Comparison of ENCODE assay signal across 7 mouse cellular contexts in the genomic region with DNA sequence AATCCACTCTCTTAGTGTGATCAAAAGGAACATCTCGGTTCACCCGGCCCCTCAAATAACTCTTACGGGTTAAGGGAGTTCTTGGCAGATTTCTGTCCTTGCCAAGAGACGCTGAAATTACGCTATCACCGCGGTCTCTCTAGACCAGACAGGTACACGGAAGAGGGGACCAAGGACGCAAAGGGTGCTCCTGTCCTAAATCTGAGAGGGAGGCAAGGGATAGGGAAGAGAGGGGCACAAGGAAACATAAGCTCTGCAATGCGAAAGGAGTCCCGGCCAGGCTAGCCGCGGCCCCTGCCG. TPM values are rescaled to one million over a fixed set of nuclear protein-coding genes. Genes with fewer than 3 reads are reported as not detected.
A peak's percentile ranks its signal among the peaks of the same experiment; 100 is the strongest.
DNase-seq lines count a peak whose midpoint lies in the region; ATAC-seq lines count a peak whose summit lies in the region.

No protein-coding gene starts in this region.

- H3K9ac ChIP-seq in forebrain, embryonic 16.5 days (replicated peaks; ENCODE audit: low read depth, low read length): peak overlapping the region; percentile 60
- H3K9ac ChIP-seq in liver, embryonic 11.5 days (ENCODE audit: low read depth, low read length): no peak overlapping the region

- H3K27ac ChIP-seq in forebrain, embryonic 16.5 days (ENCODE audit: low read length): no peak overlapping the region
- H3K27ac ChIP-seq in liver, embryonic 11.5 days (ENCODE audit: low read depth, low read length): no peak overlapping the region

- H3K4me1 ChIP-seq in forebrain, embryonic 16.5 days (replicated peaks; ENCODE audit: control insufficient read depth, insufficient read depth, low read length): peaks cover 20% of the 10 kb centered on the region
- no peaks in the 10 kb centered on the region for H3K4me1 ChIP-seq in liver, embryonic 11.5 days (replicated peaks; ENCODE audit: control insufficient read depth, insufficient read depth, low read length)

- peaks cover 16% of the 10 kb centered on the region for H3K27me3 ChIP-seq in forebrain, embryonic 16.5 days (replicated peaks; ENCODE audit: control insufficient read depth, insufficient read depth, low read length)
- H3K27me3 ChIP-seq in liver, embryonic 11.5 days (replicated peaks; ENCODE audit: control insufficient read depth, insufficient read depth, low read length): peaks cover 46% of the 10 kb centered on the region

- H3K4me3 ChIP-seq in forebrain, embryonic 16.5 days (replicated peaks; ENCODE audit: low read length): peak overlapping the region; percentile 60
- H3K4me3 ChIP-seq in liver, embryonic 11.5 days (ENCODE audit: low read depth, low read length): peak overlapping the region; percentile 54

- under 1% methylated on average over 14 of the region's 14 CpGs for WGBS in forebrain, embryonic 16.5 days
- 4% methylated on average over 14 of the region's 14 CpGs for WGBS in liver, embryonic 11.5 days

- no peaks in the 10 kb centered on the region for H3K9me3 ChIP-seq in forebrain, embryonic 16.5 days (ENCODE audit: control insufficient read depth, low read length)
- H3K9me3 ChIP-seq in liver, embryonic 11.5 days (ENCODE audit: control insufficient read depth, low read length): no peaks in the 10 kb centered on the region

- H3K36me3 ChIP-seq in forebrain, embryonic 16.5 days (ENCODE audit: control insufficient read depth, insufficient read depth): no peaks in the 10 kb centered on the region
- no peaks in the 10 kb centered on the region for H3K36me3 ChIP-seq in liver, embryonic 11.5 days (ENCODE audit: control insufficient read depth, insufficient read depth, low read length)

- peak; percentile 43 for ATAC-seq in forebrain, embryonic 16.5 days
- ATAC-seq in liver, embryonic 11.5 days (replicated peaks; ENCODE audit: low FRiP score): no peak

- peak overlapping the region; percentile 69 for H3K4me2 ChIP-seq in forebrain, embryonic 16.5 days (ENCODE audit: low read length)
- H3K4me2 ChIP-seq in liver, embryonic 11.5 days: peak overlapping the region; percentile 81

- peak; percentile 11 for DNase-seq in retina, embryonic 14.5 days (ENCODE audit: low spot score)
- DNase-seq in retina, postnatal 1 day: no peak
- no peak for DNase-seq in liver, embryonic 11.5 days (ENCODE audit: low spot score)
- DNase-seq in right cerebral cortex, postnatal 4 days: no peak
- DNase-seq in ovary, postnatal 14 days (ENCODE audit: low spot score): no peak
- DNase-seq in spleen, postnatal 4 days (ENCODE audit: low spot score in 2 of 2): no peak

RNA-seq across cellular contexts. Expression of a gene that starts 1.8 kb away (rescaled TPM):
- 0.39 and 0.83 TPM in 2 replicates for polyA plus RNA-seq in forebrain, embryonic 16.5 days (2015; fragmentation: Nextera tagmentation; extraction: Ambion mirVana)
- 0.36 and 0.48 TPM in 2 replicates for polyA plus RNA-seq in liver, embryonic 11.5 days (2014; fragmentation: Nextera tagmentation; extraction: Ambion mirVana)

RNA-seq across cellular contexts. Expression of a gene that starts 59.7 kb away (rescaled TPM):
- not detected in 2 replicates for polyA plus RNA-seq in forebrain, embryonic 16.5 days (2015; fragmentation: Nextera tagmentation; extraction: Ambion mirVana)
- polyA plus RNA-seq in liver, embryonic 11.5 days (2014; fragmentation: Nextera tagmentation; extraction: Ambion mirVana): not detected in 2 replicates
